14 mouse cellular contexts compared by ENCODE assay signal in the genomic region with DNA sequence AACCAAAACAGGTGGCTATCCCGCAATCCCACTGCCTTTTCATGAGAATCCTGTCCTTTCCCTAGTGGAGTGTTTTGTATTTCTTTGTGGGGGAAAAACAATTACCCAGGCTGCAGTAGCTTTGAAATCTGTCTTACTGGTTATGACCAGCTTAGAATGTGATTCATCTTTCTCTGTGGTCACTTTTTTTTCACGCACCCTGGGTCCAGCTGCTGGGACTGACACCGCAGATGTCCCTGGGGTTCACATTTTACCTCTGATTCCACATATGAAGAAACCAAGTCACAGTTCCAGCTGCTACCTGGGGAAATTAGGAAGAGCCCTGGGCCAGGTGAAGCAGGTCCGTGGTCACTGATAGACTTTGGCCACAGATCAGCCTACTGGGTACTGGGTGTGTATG.
A peak's percentile ranks its signal among the peaks of the same experiment; 100 is the strongest.
DNase-seq lines count a peak whose midpoint lies in the region; ATAC-seq and TF ChIP-seq lines count a peak whose summit lies in the region.
"Had no signal": no experiment of that assay in that cellular context is flagged by ENCODE, and none has a peak within 500 bp of the region (broad histone marks: within the 10 kb centered on the region; RNA-seq: fewer than 3 reads in every experiment).

No protein-coding gene starts in this region.

- H3K4me1 ChIP-seq in heart, embryonic 10.5 days: peaks cover 52% of the 10 kb centered on the region
- H3K4me1 ChIP-seq in forebrain, embryonic 11.5 days (replicated peaks; ENCODE audit: control insufficient read depth, insufficient read depth, low read length): peaks cover 21% of the 10 kb centered on the region
- peaks cover 34% of the 10 kb centered on the region for H3K4me1 ChIP-seq in hindbrain, embryonic 15.5 days (replicated peaks)
- H3K4me1 ChIP-seq in midbrain, postnatal 0 days (ENCODE audit: insufficient read depth, low read length): peaks cover 16% of the 10 kb centered on the region; the same call in 1 of the 2 replicates

- H3K4me3 ChIP-seq in heart, embryonic 10.5 days: peak overlapping the region; percentile 54; the same call in 1 of the 2 replicates
- no peak overlapping the region for H3K4me3 ChIP-seq in forebrain, embryonic 11.5 days (ENCODE audit: low read depth, low read length)
- H3K4me3 ChIP-seq in hindbrain, embryonic 15.5 days: no peak overlapping the region
- H3K4me3 ChIP-seq in midbrain, postnatal 0 days (ENCODE audit: low read depth, low read length): no peak overlapping the region
- H3K4me3 ChIP-seq: erythroblast, embryonic 14.5 days had no signal

- H3K36me3 ChIP-seq in heart, embryonic 10.5 days: no peaks in the 10 kb centered on the region
- no peaks in the 10 kb centered on the region for H3K36me3 ChIP-seq in forebrain, embryonic 11.5 days (ENCODE audit: control insufficient read depth, insufficient read depth, low read length)
- H3K36me3 ChIP-seq in hindbrain, embryonic 15.5 days: no peaks in the 10 kb centered on the region
- H3K36me3 ChIP-seq in midbrain, postnatal 0 days (ENCODE audit: insufficient read depth, low read length): no peaks in the 10 kb centered on the region
- H3K36me3 ChIP-seq: limb, embryonic 13.5 days had no signal

- intact Hi-C loops in heart, postnatal 10 days (cut with DNase I): loop anchor here (5.0 kb wide), 1 partner anchor 129 kb away; no protein-coding TSS in a partner anchor

- ATAC-seq in forebrain, embryonic 11.5 days (replicated peaks; ENCODE audit: low FRiP score): no peak
- no peak for ATAC-seq in hindbrain, embryonic 15.5 days (ENCODE audit: low FRiP score, low read depth)
- no peak for ATAC-seq in midbrain, postnatal 0 days (ENCODE audit: low FRiP score)

- peak overlapping the region; percentile 81 for H3K4me2 ChIP-seq in forebrain, embryonic 11.5 days (ENCODE audit: low read depth, low read length, severe bottlenecking)
- H3K4me2 ChIP-seq in hindbrain, embryonic 15.5 days: peak overlapping the region; percentile 69
- peak overlapping the region; percentile 59 for H3K4me2 ChIP-seq in midbrain, postnatal 0 days (ENCODE audit: low read depth, low read length, poor library complexity, severe bottlenecking)

- H3K27ac ChIP-seq in heart, embryonic 10.5 days: no peak overlapping the region
- no peak overlapping the region for H3K27ac ChIP-seq in forebrain, embryonic 11.5 days (ENCODE audit: low read depth, low read length)
- H3K27ac ChIP-seq in hindbrain, embryonic 15.5 days (replicated peaks): peak overlapping the region; percentile 70
- H3K27ac ChIP-seq in midbrain, postnatal 0 days (ENCODE audit: low read depth, low read length): peak overlapping the region; percentile 68; the same call in 1 of the 2 replicates
- H3K27ac ChIP-seq: limb, embryonic 13.5 days had no signal

- peak overlapping the region; percentile 49; the same call in 1 of the 2 replicates for H3K9ac ChIP-seq in forebrain, embryonic 11.5 days (ENCODE audit: low read length)
- no peak overlapping the region for H3K9ac ChIP-seq in hindbrain, embryonic 15.5 days
- H3K9ac ChIP-seq in midbrain, postnatal 0 days (replicated peaks; ENCODE audit: low read length, poor library complexity, severe bottlenecking): peak overlapping the region; percentile 47; the same call in 1 of the 2 replicates
- H3K9ac ChIP-seq: lung, embryonic 14.5 days had no signal

- TF ChIP-seq CTCF in midbrain, postnatal 0 days (IDR thresholded peaks at IDR 0.05): no peak

- no peaks in the 10 kb centered on the region for H3K9me3 ChIP-seq in heart, embryonic 10.5 days
- H3K9me3 ChIP-seq in forebrain, embryonic 11.5 days (ENCODE audit: control insufficient read depth, low read length): no peaks in the 10 kb centered on the region
- H3K9me3 ChIP-seq in hindbrain, embryonic 15.5 days: no peaks in the 10 kb centered on the region
- H3K9me3 ChIP-seq in midbrain, postnatal 0 days (ENCODE audit: low read length): no peaks in the 10 kb centered on the region
- H3K9me3 ChIP-seq: limb, embryonic 13.5 days had no signal

- WGBS in heart, embryonic 10.5 days: 63% methylated on average over 4 of the region's 4 CpGs
- WGBS in forebrain, embryonic 11.5 days: 68% methylated on average over 4 of the region's 4 CpGs
- WGBS in hindbrain, embryonic 15.5 days: 60% methylated on average over 4 of the region's 4 CpGs
- WGBS in midbrain, postnatal 0 days: 57% methylated on average over 4 of the region's 4 CpGs

- DNase-seq in heart, embryonic 10.5 days (ENCODE audit: low spot score): no peak
- no peak for DNase-seq in heart, postnatal 10 days
- no peak for DNase-seq in forebrain, embryonic 11.5 days (ENCODE audit: low spot score)
- DNase-seq in midbrain, postnatal 0 days (ENCODE audit: low spot score): no peak
- no peak for DNase-seq in lung, postnatal 14 days
- DNase-seq in kidney, adult 9 months: no peak
- no peak for DNase-seq in thymus, postnatal 0 days (ENCODE audit: low spot score)
- DNase-seq: gastrocnemius, postnatal 14 days; kidney, adult 18-20 months; lung, embryonic 14.5 days; thymus, postnatal 14 days had no signal

- H3K27me3 ChIP-seq in heart, embryonic 10.5 days (ENCODE audit: insufficient read depth, poor library complexity, severe bottlenecking): peaks cover 58% of the 10 kb centered on the region
- no peaks in the 10 kb centered on the region; the same call in 1 of the 2 replicates for H3K27me3 ChIP-seq in forebrain, embryonic 11.5 days (ENCODE audit: control insufficient read depth, insufficient read depth, low read length)
- H3K27me3 ChIP-seq in hindbrain, embryonic 15.5 days: no peaks in the 10 kb centered on the region
- no peaks in the 10 kb centered on the region for H3K27me3 ChIP-seq in midbrain, postnatal 0 days (ENCODE audit: insufficient read depth, low read length)

Comparison
In these comparisons a context has a peak if more than half of its experiments do, and no peak if none do; other contexts are left out.
1. H3K27ac ChIP-seq: peak in hindbrain, embryonic 15.5 days (single experiment) and midbrain, postnatal 0 days (single experiment); none in heart, embryonic 10.5 days (single experiment) and forebrain, embryonic 11.5 days (single experiment).
2. Peak in every context shown above with its lines, with median percentiles within 50 percentile points of each other: H3K4me2 ChIP-seq.